Mouse (Mus musculus) embryonic stem cell, embryonic (primary cell): Measurements from ENCODE around the gene Prmt3.

Experiments
- CTCF ChIA-PET, 4 experiments: fragments of 300-600 bp in 2 of 4; fragments of 350-600 bp in 2 of 4; sonication (Branson Sonifier 250); formaldehyde crosslinking; loops; one replicate each; lab custom pipeline; 2022; ENCODE audit warnings: inconsistent platforms in 2 of 4; lab: Charles Lee
- POLR2A ChIA-PET, 4 experiments: fragments of 300-600 bp in 2 of 4; fragments of 350-600 bp in 2 of 4; sonication (Branson Sonifier 250); formaldehyde crosslinking; loops; one replicate each; lab custom pipeline; 2022; ENCODE audit warnings: antibody characterized with exemption in 4 of 4, inconsistent platforms in 1 of 4; lab: Charles Lee

Gene Prmt3

DNA sequence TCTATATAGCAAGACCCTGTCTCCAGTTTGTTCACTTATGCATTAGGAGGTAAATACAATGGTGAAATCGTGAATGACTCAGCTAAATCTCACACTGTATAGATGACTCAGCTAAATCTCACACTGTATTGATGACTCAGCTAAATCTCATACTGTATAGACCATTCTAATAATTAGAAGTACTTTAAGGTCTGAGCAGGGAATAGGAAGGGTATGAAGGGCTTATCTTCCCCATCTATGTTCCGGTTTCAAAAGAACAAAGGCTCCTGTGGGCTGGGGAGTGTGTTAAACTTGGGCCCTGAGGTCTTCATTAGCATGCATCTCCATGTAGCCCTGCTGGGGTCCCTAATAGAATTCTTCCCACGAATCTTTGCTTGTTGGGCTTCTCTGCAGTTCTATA is 85.6 kb downstream of the Prmt3 start:
- ChIA-PET CTCF (interaction anchor here in 3 of 4 experiments (0.6 to 1.2 kb wide), 3 partner anchors 8 to 59 kb away, joined by 3 to 8 read pairs (median 3); no protein-coding TSS in a partner anchor), POLR2A (interaction anchor here in 1 of 4 experiments (0.7 to 1.5 kb wide), 7 partner anchors 10 to 84 kb away, joined by 3 to 6 read pairs (median 3); no protein-coding TSS in a partner anchor)

- POLR2A ChIA-PET, result interaction anchor here in 2 of 4 experiments (0.6 to 2.4 kb wide), 6 partner anchors 8 to 106 kb away, joined by 3 to 10 read pairs (median 4); no protein-coding TSS in a partner anchor
- CTCF ChIA-PET, result interaction anchor here in 2 of 4 experiments (0.5 to 0.9 kb wide), 3 partner anchors 53 to 93 kb away, joined by 3 to 4 read pairs (median 3); no protein-coding TSS in a partner anchor
These were observed 91.5 kb downstream of the Prmt3 start for GRCm38 (mm10) chr7:49869656-49870055.

DNA sequence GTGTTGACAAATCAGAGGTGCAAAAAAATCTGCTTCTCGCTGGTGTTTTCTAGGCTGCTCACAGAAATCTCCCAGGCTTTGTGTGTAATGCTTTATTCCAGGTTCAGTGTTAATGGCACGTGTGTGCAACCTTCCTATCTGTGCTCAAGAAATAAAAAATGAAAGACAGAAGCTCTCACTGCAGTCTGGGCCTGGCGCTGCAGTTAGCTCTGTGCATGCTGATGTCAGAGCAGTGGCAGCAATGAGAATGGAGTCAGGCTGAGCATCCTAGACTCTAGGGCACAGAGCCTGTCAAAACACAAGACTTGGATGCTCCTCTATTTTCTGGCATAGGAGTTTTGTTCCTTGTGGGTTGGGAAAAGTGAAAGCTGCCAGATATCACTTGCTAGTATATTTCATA is 92.1 kb downstream of the Prmt3 start:
- POLR2A ChIA-PET, result interaction anchor here in 2 of 4 experiments (1.0 to 2.4 kb wide), 4 partner anchors 8 to 107 kb away, joined by 3 to 10 read pairs (median 5); no protein-coding TSS in a partner anchor
- CTCF ChIA-PET, result interaction anchor here in 2 of 4 experiments (0.5 to 1.0 kb wide), 3 partner anchors 53 to 94 kb away, joined by 3 to 4 read pairs (median 4); no protein-coding TSS in a partner anchor

- ChIA-PET POLR2A (interaction anchor here in 2 of 4 experiments (0.6 to 1.6 kb wide), 5 partner anchors 8 to 393 kb away, joined by 3 read pairs; no protein-coding TSS in a partner anchor), CTCF (interaction anchor here in 2 of 4 experiments (0.5 to 1.0 kb wide), 3 partner anchors 13 to 67 kb away, joined by 3 to 15 read pairs (median 3); no protein-coding TSS in a partner anchor)
These were observed 99.2 kb downstream of the Prmt3 start for GRCm38 (mm10) chr7:49877307-49877706.

DNA sequence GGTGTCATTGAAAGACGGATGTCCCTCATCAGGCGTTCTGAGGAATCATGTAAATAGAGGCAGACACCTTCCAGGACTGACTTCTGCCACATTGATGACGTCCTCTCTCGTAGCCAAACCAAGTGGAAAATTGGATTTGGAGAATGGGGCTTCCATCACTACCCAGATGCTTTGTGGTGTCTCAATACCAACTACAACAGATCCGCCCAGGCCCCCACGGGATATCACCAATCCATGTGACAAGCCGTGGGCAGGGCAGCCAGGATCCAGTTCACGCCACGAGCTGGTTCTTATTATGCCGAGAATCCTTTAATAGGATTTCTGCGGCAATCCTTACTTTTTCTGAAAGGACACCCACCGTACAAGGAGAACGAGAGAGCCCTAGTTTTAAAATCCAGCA is 100.9 kb downstream of the Prmt3 start:
- ChIA-PET CTCF (interaction anchor here in 1 of 4 experiments (0.8 kb wide), 1 partner anchor 54 kb away, joined by 3 read pairs; no protein-coding TSS in a partner anchor), POLR2A (interaction anchor here in 1 of 4 experiments (1.6 kb wide), 1 partner anchor 13 kb away, joined by 4 read pairs; no protein-coding TSS in a partner anchor)

- ChIA-PET CTCF (interaction anchor here in 2 of 4 experiments (0.5 to 0.7 kb wide), 2 partner anchors 263 to 403 kb away, joined by 3 to 10 read pairs; no protein-coding TSS in a partner anchor), POLR2A (interaction anchor here in 2 of 4 experiments (0.6 to 1.5 kb wide), 4 partner anchors 12 to 117 kb away, joined by 3 to 5 read pairs (median 5); partner anchors contain the start of gene Nell1 (in 1 of the 2))
These were observed 102.0 kb downstream of the Prmt3 start for GRCm38 (mm10) chr7:49879998-49880707.

DNA sequence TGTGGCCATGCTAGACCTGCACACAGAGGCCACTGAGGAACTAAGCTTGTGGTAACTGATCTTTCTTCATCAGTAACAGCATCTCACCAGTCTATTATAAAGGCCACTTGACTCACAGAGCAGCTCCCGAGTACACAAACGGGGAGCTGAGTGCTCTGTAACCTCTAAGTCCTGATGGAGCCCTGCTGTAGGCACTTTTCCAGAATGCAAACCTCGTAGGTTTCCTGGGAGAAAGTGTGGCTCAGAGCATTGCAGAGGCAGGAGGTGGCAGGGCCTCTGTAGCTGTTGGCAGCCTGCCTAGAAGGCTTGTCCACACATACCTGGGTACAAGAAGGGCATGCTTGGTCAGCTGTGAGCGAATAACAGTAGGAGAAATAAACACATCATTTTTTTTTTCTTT is 104.1 kb downstream of the Prmt3 start:
- CTCF ChIA-PET, result interaction anchor here in 2 of 4 experiments (0.6 to 2.1 kb wide), 3 partner anchors 17 to 266 kb away, joined by 3 to 5 read pairs (median 4); no protein-coding TSS in a partner anchor
- POLR2A ChIA-PET, result no interaction called here

GRCm38 (mm10) chr7:49882694-49883389 is 104.7 kb downstream of the Prmt3 start:
- ChIA-PET CTCF (interaction anchor here in 2 of 4 experiments (0.6 to 2.1 kb wide), 3 partner anchors 17 to 267 kb away, joined by 3 to 5 read pairs (median 4); no protein-coding TSS in a partner anchor), POLR2A (no interaction called here)

DNA sequence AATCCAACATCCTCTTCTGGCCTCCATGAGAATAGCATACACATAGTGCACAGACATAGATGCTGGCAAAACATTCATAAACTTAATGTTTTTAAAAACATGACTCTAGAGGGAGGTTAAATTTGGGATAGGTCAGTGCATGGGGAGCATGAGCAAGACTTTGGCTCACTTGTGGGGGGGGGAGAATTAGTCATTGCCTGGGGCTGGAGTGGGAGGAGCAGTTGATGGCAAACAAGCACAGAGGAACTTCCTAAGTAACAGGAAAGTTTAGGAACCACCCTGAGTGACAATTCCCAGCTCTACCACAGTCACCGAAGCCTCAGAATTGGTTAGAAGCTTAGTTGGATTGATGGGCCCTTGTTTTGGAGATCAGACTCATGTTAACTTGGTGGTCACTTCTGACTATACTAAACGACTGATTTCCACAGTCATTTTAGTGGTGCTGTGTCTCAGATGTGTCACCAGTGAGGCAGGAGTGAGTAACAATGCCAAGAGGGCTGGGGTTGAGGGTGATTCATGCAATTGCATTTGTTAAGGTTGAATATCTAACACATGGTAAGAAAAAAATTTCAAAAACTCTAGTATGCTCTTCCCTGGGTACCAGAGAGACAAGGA is 109.7 kb downstream of the Prmt3 start:
- POLR2A ChIA-PET, result no interaction called here

DNA sequence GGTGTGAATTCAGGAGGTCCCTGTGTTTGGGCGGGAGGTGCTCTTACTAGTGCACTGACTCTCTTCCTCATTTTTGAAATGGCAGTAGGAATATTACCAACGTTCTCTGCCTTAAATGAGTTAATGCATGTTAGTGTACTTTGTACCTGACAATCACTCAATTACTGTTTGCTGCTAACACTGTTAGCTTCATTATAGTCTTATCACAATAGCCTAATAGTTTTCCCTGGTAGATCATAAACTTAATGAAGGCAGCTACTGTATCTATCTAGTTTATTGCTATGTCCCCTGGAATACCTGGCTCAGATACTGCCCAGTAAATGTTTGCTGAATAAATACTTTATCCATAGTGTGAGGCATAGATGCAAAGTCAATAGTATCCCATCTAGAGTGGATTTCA is 116.6 kb downstream of the Prmt3 start:
- CTCF ChIA-PET, result no interaction called here
- POLR2A ChIA-PET, result no interaction called here

More for the DNA sequence above, 109.7 kb downstream of the Prmt3 start:
- CTCF ChIA-PET, result interaction anchor here in 1 of 4 experiments (0.6 kb wide), 1 partner anchor 19 kb away, joined by 10 read pairs; no protein-coding TSS in a partner anchor

GRCm38 (mm10) chr7:49895296-49895695 is 117.2 kb downstream of the Prmt3 start:
- ChIA-PET CTCF (no interaction called here), POLR2A (no interaction called here)

GRCm38 (mm10) chr7:49902003-49902552 is 123.9 kb downstream of the Prmt3 start:
- POLR2A ChIA-PET, result no interaction called here
- CTCF ChIA-PET, result no interaction called here

GRCm38 (mm10) chr7:49907191-49908171 is 129.3 kb downstream of the Prmt3 start:
- ChIA-PET CTCF (interaction anchor here in 3 of 4 experiments (0.6 to 0.8 kb wide), 3 partner anchors 20 to 49 kb away, joined by 4 to 10 read pairs (median 4); no protein-coding TSS in a partner anchor), POLR2A (interaction anchor here in 1 of 4 experiments (0.6 to 2.6 kb wide), 5 partner anchors 8 to 639 kb away, joined by 3 to 7 read pairs (median 4); no protein-coding TSS in a partner anchor)
